Mouse (Mus musculus): ENCODE measurements around the gene Dennd4a. TPM values are rescaled to one million over a fixed set of nuclear protein-coding genes. Genes with fewer than 3 reads are reported as not detected.

Gene Dennd4a
- polyA plus RNA-seq, 1 experiment from 2014 or later = 12.4 TPM

- Histone ChIP-seq H3K27ac (no peak overlapping the region), H3K27me3 (ENCODE audit: control insufficient read depth, insufficient read depth, low read length) (no peaks in the 10 kb centered on the region), H3K4me1 (replicated peaks; ENCODE audit: control insufficient read depth, insufficient read depth, low read length) (no peaks in the 10 kb centered on the region), H3K4me2 (replicated peaks) (no peak overlapping the region), H3K36me3 (replicated peaks; ENCODE audit: control insufficient read depth, insufficient read depth) (no peaks in the 10 kb centered on the region), H3K9me3 (ENCODE audit: control insufficient read depth, low read length) (no peaks in the 10 kb centered on the region), H3K4me3 (replicated peaks; ENCODE audit: low read length) (no peak overlapping the region), H3K9ac (no peak overlapping the region)
- no peak for DNase-seq (ENCODE audit: low spot score)
- no peak for ATAC-seq (ENCODE audit: low FRiP score)
- WGBS = 65% methylated on average over 3 of the region's 3 CpGs
These were observed 17.3 kb upstream of the Dennd4a start for GRCm38 (mm10) chr9:64793794-64794193.

GRCm38 (mm10) chr9:64794448-64795420 is 16.4 kb upstream of the Dennd4a start:
- no peak overlapping the region for H3K27ac ChIP-seq
- H3K4me1 ChIP-seq (replicated peaks; ENCODE audit: control insufficient read depth, insufficient read depth, low read length) = no peaks in the 10 kb centered on the region
- WGBS = 86% methylated on average over 6 of the region's 6 CpGs
- H3K36me3 ChIP-seq (replicated peaks; ENCODE audit: control insufficient read depth, insufficient read depth) = no peaks in the 10 kb centered on the region
- no peak overlapping the region for H3K4me2 ChIP-seq (replicated peaks)
- no peak overlapping the region for H3K4me3 ChIP-seq (replicated peaks; ENCODE audit: low read length)
- no peaks in the 10 kb centered on the region for H3K9me3 ChIP-seq (ENCODE audit: control insufficient read depth, low read length)
- ATAC-seq (ENCODE audit: low FRiP score) = no peak
- no peak for DNase-seq (ENCODE audit: low spot score)
- H3K9ac ChIP-seq = no peak overlapping the region
- no peaks in the 10 kb centered on the region for H3K27me3 ChIP-seq (ENCODE audit: control insufficient read depth, insufficient read depth, low read length)

DNA sequence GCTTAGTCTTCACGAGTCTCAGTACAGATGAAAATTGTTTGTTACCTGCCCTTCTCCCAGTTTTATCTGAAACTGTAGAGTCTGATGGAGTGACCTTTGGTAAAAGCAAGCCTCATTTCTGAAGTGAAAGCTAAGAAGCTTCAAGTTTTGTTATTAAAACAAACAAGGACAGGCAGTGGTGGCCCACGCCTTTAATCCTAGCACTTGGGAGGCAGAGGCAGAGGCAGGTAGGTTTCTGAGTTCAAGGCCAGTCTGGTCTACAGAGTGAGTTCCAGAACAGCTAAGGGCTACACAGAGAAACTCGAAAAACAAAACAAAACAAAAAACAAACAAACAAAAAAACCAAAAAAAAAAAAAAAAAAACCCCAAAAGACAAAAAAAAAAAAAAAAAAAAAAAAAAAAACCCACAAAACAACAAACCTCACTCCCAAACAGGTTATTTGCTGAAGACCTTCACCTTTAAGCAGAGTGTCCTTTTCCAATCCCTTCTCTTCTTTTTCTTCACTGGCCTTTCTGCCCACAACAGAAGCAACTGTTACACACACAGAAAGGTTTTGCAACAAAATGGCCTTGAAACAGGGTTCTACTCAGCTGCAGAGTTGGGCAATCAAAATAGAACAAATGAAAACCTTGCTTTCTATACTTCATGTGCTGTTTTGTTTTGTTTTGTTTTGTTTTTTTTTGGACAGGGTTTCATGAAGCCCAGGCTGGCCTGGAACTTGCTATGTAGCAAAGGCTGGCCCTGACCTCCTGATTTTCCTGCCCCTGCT is 15.1 kb upstream of the Dennd4a start:
- no peaks in the 10 kb centered on the region for H3K4me1 ChIP-seq (replicated peaks; ENCODE audit: control insufficient read depth, insufficient read depth, low read length)
- H3K4me2 ChIP-seq (replicated peaks) = no peak overlapping the region
- H3K27me3 ChIP-seq (ENCODE audit: control insufficient read depth, insufficient read depth, low read length) = no peaks in the 10 kb centered on the region
- no peak for ATAC-seq (ENCODE audit: low FRiP score)
- H3K27ac ChIP-seq = no peak overlapping the region
- 74% methylated on average over 3 of the region's 3 CpGs for WGBS
- no peak overlapping the region for H3K9ac ChIP-seq
- H3K4me3 ChIP-seq (replicated peaks; ENCODE audit: low read length) = no peak overlapping the region
- no peaks in the 10 kb centered on the region for H3K36me3 ChIP-seq (replicated peaks; ENCODE audit: control insufficient read depth, insufficient read depth)
- no peak for DNase-seq (ENCODE audit: low spot score)
- 0 out of 2 replicates have a peak, but pooled peaks cover 5% of the 10 kb centered on the region for H3K9me3 ChIP-seq (ENCODE audit: control insufficient read depth, low read length)

DNA sequence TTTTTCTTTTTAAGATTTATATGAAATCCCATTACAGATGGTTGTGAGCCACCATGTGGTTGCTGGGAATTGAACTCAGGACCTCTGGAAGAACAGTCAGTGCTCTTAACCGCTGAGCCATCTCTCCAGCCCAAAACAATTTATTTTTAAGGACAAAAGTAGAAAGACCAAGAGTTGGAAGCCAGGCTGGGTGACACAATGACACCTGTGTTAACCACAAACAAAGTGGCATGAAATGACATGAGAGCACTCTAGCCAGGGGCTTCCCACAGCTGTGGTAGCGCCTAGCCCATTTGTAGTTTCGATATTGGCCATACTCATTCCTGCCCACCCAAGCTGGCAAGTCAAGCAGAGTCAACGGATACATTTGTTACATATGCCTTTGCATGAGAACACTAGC is 13.7 kb upstream of the Dennd4a start:
- 0 out of 2 replicates have a peak, but pooled peaks cover 5% of the 10 kb centered on the region for H3K9me3 ChIP-seq (ENCODE audit: control insufficient read depth, low read length)
- no peaks in the 10 kb centered on the region for H3K4me1 ChIP-seq (replicated peaks; ENCODE audit: control insufficient read depth, insufficient read depth, low read length)
- no peaks in the 10 kb centered on the region for H3K36me3 ChIP-seq (replicated peaks; ENCODE audit: control insufficient read depth, insufficient read depth)
- DNase-seq (ENCODE audit: low spot score) (no peak), ATAC-seq (ENCODE audit: low FRiP score) (no peak)
- no peak overlapping the region for H3K4me3 ChIP-seq (replicated peaks; ENCODE audit: low read length)
- WGBS = 90% methylated on average over 4 of the region's 4 CpGs
- no peak overlapping the region for H3K4me2 ChIP-seq (replicated peaks)
- no peaks in the 10 kb centered on the region for H3K27me3 ChIP-seq (ENCODE audit: control insufficient read depth, insufficient read depth, low read length)
- H3K27ac ChIP-seq = no peak overlapping the region
- no peak overlapping the region for H3K9ac ChIP-seq

DNA sequence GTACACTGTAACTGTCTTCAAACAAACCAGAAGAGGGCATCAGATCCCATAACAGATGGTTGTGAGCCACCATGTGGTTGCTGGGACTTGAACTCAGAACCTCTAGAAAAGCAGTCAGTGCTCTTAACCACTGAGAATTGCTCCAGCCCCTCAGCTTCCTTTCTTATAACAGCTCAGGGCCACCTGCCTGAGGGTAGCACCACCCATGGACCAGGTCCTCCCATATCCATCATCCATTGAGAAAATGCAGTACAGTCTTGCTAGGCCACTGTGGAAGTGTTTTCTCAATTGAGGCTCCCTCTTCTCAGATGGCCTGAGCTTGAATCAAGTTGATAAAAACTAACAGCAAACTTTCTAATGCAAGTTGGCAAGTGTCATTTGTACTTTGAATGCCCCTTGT is 13.0 kb upstream of the Dennd4a start:
- no peak for DNase-seq (ENCODE audit: low spot score)
- Histone ChIP-seq H3K4me2 (replicated peaks) (no peak overlapping the region), H3K36me3 (replicated peaks; ENCODE audit: control insufficient read depth, insufficient read depth) (no peaks in the 10 kb centered on the region), H3K4me1 (replicated peaks; ENCODE audit: control insufficient read depth, insufficient read depth, low read length) (no peaks in the 10 kb centered on the region), H3K9ac (no peak overlapping the region), H3K27ac (no peak overlapping the region), H3K27me3 (ENCODE audit: control insufficient read depth, insufficient read depth, low read length) (no peaks in the 10 kb centered on the region), H3K4me3 (replicated peaks; ENCODE audit: low read length) (no peak overlapping the region), H3K9me3 (ENCODE audit: control insufficient read depth, low read length) (0 out of 2 replicates have a peak, but pooled peaks cover 5% of the 10 kb centered on the region)
- no peak for ATAC-seq (ENCODE audit: low FRiP score)

DNA sequence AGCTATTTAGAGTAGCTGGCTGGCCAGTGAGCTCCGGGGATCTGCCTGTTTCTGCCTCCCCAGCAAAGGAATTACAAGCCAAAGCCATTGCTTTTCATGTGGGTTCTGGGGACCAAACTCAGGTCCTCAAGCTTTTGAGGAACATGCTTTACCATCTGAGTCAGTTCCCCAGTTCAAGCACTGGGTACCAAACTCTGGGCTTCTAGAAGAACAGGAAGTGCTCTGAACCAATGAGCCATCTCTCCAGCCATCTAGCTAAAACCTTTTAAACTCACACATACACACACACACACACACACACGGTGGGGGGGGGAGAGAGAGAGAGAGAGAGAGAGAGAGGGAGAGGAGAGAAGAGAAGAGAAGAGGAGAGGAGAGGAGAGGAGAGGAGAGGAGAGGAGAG is 12.3 kb upstream of the Dennd4a start:
- Histone ChIP-seq H3K27ac (no peak overlapping the region), H3K4me3 (replicated peaks; ENCODE audit: low read length) (no peak overlapping the region), H3K27me3 (ENCODE audit: control insufficient read depth, insufficient read depth, low read length) (no peaks in the 10 kb centered on the region), H3K4me1 (replicated peaks; ENCODE audit: control insufficient read depth, insufficient read depth, low read length) (no peaks in the 10 kb centered on the region), H3K9ac (no peak overlapping the region), H3K9me3 (ENCODE audit: control insufficient read depth, low read length) (0 out of 2 replicates have a peak, but pooled peaks cover 5% of the 10 kb centered on the region), H3K4me2 (replicated peaks) (no peak overlapping the region), H3K36me3 (replicated peaks; ENCODE audit: control insufficient read depth, insufficient read depth) (no peaks in the 10 kb centered on the region)
- ATAC-seq (ENCODE audit: low FRiP score) = no peak
- WGBS = 73% methylated on average over 2 of the region's 2 CpGs
- no peak for DNase-seq (ENCODE audit: low spot score)

- no peak for ATAC-seq (ENCODE audit: low FRiP score)
These were observed 11.6 kb upstream of the Dennd4a start for GRCm38 (mm10) chr9:64799504-64799903.

DNA sequence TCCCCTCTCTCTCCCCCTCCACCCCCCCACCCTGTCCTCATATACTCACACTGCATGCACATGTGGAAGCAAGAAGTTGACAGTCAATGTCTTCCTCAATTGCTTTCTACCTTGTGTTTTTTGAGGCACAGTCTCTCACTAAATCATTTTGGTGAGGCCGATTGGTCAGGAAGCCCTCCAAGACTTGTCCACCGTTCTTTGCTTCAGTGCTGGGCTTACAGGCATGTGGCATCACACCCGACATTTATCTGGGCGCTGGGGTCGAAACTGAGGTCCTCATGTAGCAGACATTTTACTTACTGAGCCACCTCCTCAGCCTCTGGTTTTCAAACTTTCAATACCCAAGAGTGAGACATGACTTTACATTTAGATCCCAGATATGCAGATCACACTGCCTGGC is 8.6 kb upstream of the Dennd4a start:
- Histone ChIP-seq H3K4me2 (replicated peaks) (no peak overlapping the region), H3K4me1 (replicated peaks; ENCODE audit: control insufficient read depth, insufficient read depth, low read length) (no peaks in the 10 kb centered on the region), H3K36me3 (replicated peaks; ENCODE audit: control insufficient read depth, insufficient read depth) (no peaks in the 10 kb centered on the region), H3K27me3 (ENCODE audit: control insufficient read depth, insufficient read depth, low read length) (no peaks in the 10 kb centered on the region), H3K4me3 (replicated peaks; ENCODE audit: low read length) (no peak overlapping the region), H3K27ac (no peak overlapping the region), H3K9me3 (ENCODE audit: control insufficient read depth, low read length) (0 out of 2 replicates have a peak, but pooled peaks cover 5% of the 10 kb centered on the region), H3K9ac (no peak overlapping the region)
- WGBS = 89% methylated on average over 5 of the region's 5 CpGs
- ATAC-seq (ENCODE audit: low FRiP score) (no peak), DNase-seq (ENCODE audit: low spot score) (no peak)

More at GRCm38 (mm10) chr9:64799504-64799903, 11.6 kb upstream of the Dennd4a start:
- Histone ChIP-seq H3K36me3 (replicated peaks; ENCODE audit: control insufficient read depth, insufficient read depth) (no peaks in the 10 kb centered on the region), H3K4me3 (replicated peaks; ENCODE audit: low read length) (no peak overlapping the region), H3K4me1 (replicated peaks; ENCODE audit: control insufficient read depth, insufficient read depth, low read length) (no peaks in the 10 kb centered on the region), H3K9ac (no peak overlapping the region), H3K27me3 (ENCODE audit: control insufficient read depth, insufficient read depth, low read length) (no peaks in the 10 kb centered on the region), H3K27ac (no peak overlapping the region), H3K4me2 (replicated peaks) (no peak overlapping the region), H3K9me3 (ENCODE audit: control insufficient read depth, low read length) (0 out of 2 replicates have a peak, but pooled peaks cover 5% of the 10 kb centered on the region)
- 89% methylated on average over 5 of the region's 5 CpGs for WGBS
- DNase-seq (ENCODE audit: low spot score) = no peak

Data from hindbrain, embryonic 14.5 days (tissue).